Mouse (Mus musculus) liver, postnatal 0 days (tissue): Measurements from ENCODE around the gene Degs1.

ENCODE experiments used
- CTCF ChIP-seq: sonication (generic); IDR thresholded peaks from 2 replicates; pipeline ENCODE4 v1.5.1; 2016; ENCODE audit warnings: antibody characterized with exemption, low read depth
- EP300 ChIP-seq: IDR thresholded peaks from 2 replicates; pipeline ENCODE4 v1.6.1; 2016; ENCODE audit warnings: antibody characterized with exemption, low read depth, mild to moderate bottlenecking

- TF ChIP-seq CTCF: no peak
- no peak for TF ChIP-seq EP300
These were observed 55.3 kb downstream of the Degs1 start for GRCm38 (mm10) chr1:182227141-182227963.
